Mouse (Mus musculus): ENCODE measurements around the gene Dcakd. TPM values are rescaled to one million over a fixed set of nuclear protein-coding genes. Genes with fewer than 3 reads are reported as not detected.

Gene Dcakd
- polyA plus RNA-seq, 1 experiment from 2014 or later, result 170 TPM

DNA sequence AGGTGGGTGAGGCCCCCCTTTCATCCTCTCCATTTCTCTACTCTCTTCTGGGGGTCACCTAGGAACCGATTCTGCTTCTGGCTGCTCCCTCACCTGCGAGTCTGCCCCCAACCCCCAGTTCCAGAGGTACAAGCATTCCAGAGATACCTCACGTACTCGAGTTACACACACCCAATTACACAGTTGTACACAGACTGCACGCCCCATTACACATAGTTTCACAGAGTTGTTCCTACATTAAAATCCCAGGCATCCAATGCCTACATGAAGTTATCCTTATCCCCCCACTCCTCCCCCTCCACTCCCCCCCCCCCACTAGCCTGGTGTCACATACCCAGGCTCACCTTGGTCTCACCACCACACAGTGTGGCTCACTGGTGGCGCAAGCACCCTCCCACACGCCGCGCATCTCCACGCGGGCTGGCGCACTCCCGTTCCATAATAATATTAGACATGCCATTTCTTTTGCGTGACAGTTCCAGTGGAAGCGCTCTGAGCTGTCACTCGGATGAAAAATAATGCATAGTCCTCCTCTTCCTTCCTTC lies 63.5 kb downstream of the Dcakd start:
- Histone ChIP-seq H3K9me3 (no peaks in the 10 kb centered on the region), H3K27me3 (peaks cover 7% of the 10 kb centered on the region), H3K9ac (no peak overlapping the region), H3K4me2 (replicated peaks) (no peak overlapping the region), H3K4me3 (no peak overlapping the region), H3K27ac (no peak overlapping the region), H3K36me3 (no peaks in the 10 kb centered on the region), H3K4me1 (peaks cover 22% of the 10 kb centered on the region)
- WGBS, result 63% methylated on average over 16 of the region's 16 CpGs
- peak; percentile 58; the same call in 1 of the 2 replicates for ATAC-seq (ENCODE audit: insufficient number of reproducible peaks, insufficient read depth, low FRiP score, low TSS enrichment)

DNA sequence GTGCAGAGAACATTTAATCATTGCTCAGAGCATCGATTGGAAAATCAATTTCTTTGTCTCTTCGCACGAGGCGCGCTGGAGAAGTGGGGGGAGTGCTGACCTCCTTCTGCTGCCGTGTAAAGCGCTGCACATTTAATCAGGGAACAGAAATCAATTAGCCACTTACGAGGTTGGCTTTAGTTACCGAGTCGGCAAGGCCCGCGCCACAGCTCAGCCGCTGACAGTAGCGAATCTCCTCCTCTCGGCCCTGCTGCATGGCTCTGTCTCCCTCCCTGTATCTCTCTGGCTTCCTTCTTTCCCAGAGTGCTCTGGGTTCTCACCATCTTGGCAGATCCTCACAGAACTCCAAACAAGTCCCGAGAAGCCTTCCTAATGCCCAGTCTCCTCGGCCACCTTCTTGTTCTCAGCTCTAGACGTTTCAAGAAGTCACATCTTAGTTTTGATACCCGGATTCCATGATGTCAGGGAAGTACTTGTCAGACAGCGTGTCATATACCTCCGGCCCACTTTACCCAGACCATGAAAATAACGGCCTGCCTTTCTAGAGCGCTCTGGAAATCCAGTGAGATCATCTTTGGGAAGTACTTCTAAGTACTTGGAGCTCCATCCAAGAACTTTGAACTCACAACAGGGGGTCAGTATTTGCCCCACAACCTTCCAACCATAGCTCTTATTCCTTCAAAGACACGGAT lies 64.1 kb downstream of the Dcakd start:
- peak overlapping the region; percentile 20; the same call in 1 of the 2 replicates for H3K27ac ChIP-seq
- no peak for ATAC-seq (ENCODE audit: insufficient number of reproducible peaks, insufficient read depth, low FRiP score, low TSS enrichment)
- peaks cover 22% of the 10 kb centered on the region for H3K4me1 ChIP-seq
- no peaks in the 10 kb centered on the region for H3K9me3 ChIP-seq
- H3K36me3 ChIP-seq, result no peaks in the 10 kb centered on the region
- H3K4me2 ChIP-seq (replicated peaks), result peak overlapping the region; percentile 35
- 16% methylated on average over 24 of the region's 24 CpGs for WGBS
- peaks cover 7% of the 10 kb centered on the region for H3K27me3 ChIP-seq
- no peak overlapping the region for H3K4me3 ChIP-seq
- H3K9ac ChIP-seq, result no peak overlapping the region; the same call in 1 of the 2 replicates

DNA sequence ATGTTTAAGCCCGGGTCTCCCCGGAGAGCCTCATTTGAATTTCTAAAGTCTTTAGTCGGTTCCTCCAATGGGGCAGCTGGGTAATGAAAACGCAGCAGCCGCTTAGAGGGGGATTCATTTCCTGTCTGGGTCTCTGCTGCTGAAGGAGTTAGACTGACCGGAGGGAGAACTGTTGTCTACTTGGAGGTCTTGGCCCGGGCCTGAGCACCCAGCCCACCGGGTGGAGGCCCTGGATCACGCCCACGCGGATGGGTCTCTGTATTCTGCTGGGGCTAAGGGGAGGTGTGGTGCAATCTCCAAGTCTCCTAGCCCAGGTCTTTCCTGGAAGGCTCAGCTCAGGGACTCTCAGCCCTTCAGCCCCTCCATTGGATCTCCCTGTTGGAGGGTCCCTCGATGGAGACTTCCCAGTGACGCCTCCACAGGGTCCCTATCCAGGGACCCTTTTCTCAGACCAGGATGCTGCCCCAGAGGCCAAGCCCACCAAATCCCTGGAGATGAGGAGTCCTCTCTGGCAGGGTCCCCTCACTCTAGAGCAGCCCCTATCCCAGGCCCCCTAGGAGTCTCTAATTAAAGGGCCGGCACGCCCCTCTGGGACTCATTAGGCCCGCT lies 64.8 kb downstream of the Dcakd start:
- Histone ChIP-seq H3K4me3 (peak overlapping the region; percentile 9; the same call in 1 of the 2 replicates), H3K4me1 (peaks cover 22% of the 10 kb centered on the region), H3K27me3 (peaks cover under 1% of the 10 kb centered on the region), H3K4me2 (replicated peaks) (peak overlapping the region; percentile 35), H3K27ac (peak overlapping the region; percentile 20; the same call in 1 of the 2 replicates), H3K9ac (peak overlapping the region; percentile 8; the same call in 1 of the 2 replicates), H3K36me3 (no peaks in the 10 kb centered on the region), H3K9me3 (no peaks in the 10 kb centered on the region)
- 4% methylated on average over 16 of the region's 16 CpGs for WGBS
- ATAC-seq (ENCODE audit: insufficient number of reproducible peaks, insufficient read depth, low FRiP score, low TSS enrichment), result peak; percentile 38; the same call in 1 of the 2 replicates

DNA sequence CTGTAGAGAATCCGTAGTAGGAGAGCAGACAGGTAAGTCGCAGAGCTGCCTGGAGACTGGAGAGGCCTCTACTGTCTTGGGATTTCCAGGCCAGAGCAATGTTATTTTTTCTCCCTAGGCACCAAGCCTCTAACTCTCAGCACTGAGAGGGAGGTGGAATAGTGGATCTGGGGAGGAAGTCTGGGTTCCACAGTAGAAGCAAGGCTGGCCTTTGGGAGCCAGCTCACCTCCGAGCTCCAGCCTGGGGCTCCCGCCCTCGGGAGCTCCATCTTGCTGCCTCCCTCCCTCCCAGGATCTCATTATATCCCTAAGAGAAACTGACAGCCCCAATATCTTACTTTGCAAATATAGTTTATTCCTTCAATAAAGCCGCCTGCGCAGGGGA lies 65.3 kb downstream of the Dcakd start:
- Histone ChIP-seq H3K9me3 (no peaks in the 10 kb centered on the region), H3K9ac (no peak overlapping the region), H3K27ac (0 out of 2 replicates have a peak overlapping the region, but pooled peaks have one; percentile 20), H3K4me3 (peak overlapping the region; percentile 9; the same call in 1 of the 2 replicates), H3K4me1 (peaks cover 22% of the 10 kb centered on the region), H3K36me3 (no peaks in the 10 kb centered on the region), H3K4me2 (replicated peaks) (peak overlapping the region; percentile 35), H3K27me3 (no peaks in the 10 kb centered on the region; the same call in none of the 2 replicates)
- no peak for ATAC-seq (ENCODE audit: insufficient number of reproducible peaks, insufficient read depth, low FRiP score, low TSS enrichment)
- 28% methylated on average over 7 of the region's 7 CpGs for WGBS

DNA sequence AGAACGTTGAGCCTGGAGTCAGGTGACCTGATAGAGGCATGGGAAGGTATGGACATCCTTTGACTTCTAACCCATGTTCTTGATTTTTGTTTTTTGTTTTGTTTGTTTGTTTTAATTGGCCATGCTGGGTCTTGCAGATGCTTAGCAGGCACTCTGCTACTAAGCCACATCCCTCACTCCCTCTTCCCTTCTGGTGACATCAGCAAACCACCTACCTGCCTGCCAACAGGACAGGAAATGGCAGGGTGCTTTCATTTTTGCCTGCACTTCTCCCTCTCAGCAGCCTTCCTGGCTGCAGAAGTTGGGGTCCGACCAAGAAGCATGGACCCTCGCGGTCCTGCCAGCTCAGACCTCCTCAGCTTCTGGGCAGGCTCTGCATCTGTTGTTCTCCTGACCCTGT lies 67.1 kb downstream of the Dcakd start:
- Histone ChIP-seq H3K4me2 (replicated peaks) (no peak overlapping the region), H3K4me3 (no peak overlapping the region), H3K27ac (no peak overlapping the region), H3K9ac (no peak overlapping the region), H3K4me1 (peaks cover 30% of the 10 kb centered on the region), H3K9me3 (no peaks in the 10 kb centered on the region), H3K36me3 (no peaks in the 10 kb centered on the region), H3K27me3 (peaks cover 9% of the 10 kb centered on the region; the same call in 1 of the 2 replicates)
- ATAC-seq (ENCODE audit: insufficient number of reproducible peaks, insufficient read depth, low FRiP score, low TSS enrichment), result no peak
- WGBS, result 91% methylated on average over 4 of the region's 4 CpGs

DNA sequence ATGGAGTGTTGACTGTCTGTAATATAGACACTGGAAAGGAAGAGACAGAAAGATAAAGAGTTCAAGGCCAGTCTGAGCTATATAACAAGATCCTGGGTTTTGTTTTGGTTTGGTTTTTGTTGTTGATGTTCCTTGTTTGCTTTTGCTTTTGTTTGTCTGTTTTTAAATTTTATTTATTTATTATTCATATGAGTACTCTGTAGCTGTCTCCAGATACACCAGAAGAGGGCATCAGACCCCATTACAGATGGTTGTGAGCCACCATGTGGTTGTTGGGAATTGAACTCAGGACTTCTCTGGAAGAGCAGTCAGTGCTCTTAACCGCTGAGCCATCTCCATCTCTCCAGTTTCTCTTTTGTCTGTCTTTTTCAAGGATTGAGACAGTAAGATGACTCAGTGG lies 69.3 kb downstream of the Dcakd start:
- Histone ChIP-seq H3K27me3 (peaks cover 11% of the 10 kb centered on the region; the same call in 1 of the 2 replicates), H3K36me3 (no peaks in the 10 kb centered on the region), H3K27ac (no peak overlapping the region), H3K9me3 (no peaks in the 10 kb centered on the region), H3K9ac (no peak overlapping the region), H3K4me3 (no peak overlapping the region), H3K4me2 (replicated peaks) (no peak overlapping the region), H3K4me1 (peaks cover 20% of the 10 kb centered on the region)
- 71% methylated on average over 1 of the region's 1 CpGs for WGBS
- ATAC-seq (ENCODE audit: insufficient number of reproducible peaks, insufficient read depth, low FRiP score, low TSS enrichment), result no peak

DNA sequence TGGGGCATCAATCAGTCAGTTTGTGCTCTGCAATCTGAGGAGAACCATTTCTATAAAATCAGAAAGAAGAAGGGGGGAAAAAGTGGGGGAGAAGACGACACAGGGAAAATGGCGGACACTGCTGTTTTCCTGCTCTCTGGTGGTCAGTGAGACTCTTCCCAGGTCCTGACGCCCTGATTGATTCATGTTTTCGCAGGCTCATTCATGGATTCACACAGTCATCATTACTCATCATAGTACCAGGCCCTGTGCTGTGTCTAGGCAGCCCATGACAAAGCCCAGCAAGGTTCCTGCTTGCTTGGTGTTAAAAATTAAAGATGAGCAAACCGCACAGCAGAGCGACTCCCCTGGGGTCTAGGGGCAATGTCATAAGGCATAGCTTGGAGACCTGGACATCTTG lies 69.7 kb downstream of the Dcakd start:
- no peak for ATAC-seq (ENCODE audit: insufficient number of reproducible peaks, insufficient read depth, low FRiP score, low TSS enrichment)
- no peaks in the 10 kb centered on the region for H3K36me3 ChIP-seq
- H3K4me1 ChIP-seq, result peaks cover 16% of the 10 kb centered on the region
- no peak overlapping the region for H3K4me2 ChIP-seq (replicated peaks)
- WGBS, result 84% methylated on average over 6 of the region's 6 CpGs
- H3K4me3 ChIP-seq, result no peak overlapping the region
- H3K9ac ChIP-seq, result no peak overlapping the region
- H3K9me3 ChIP-seq, result no peaks in the 10 kb centered on the region
- no peak overlapping the region for H3K27ac ChIP-seq
- peaks cover 11% of the 10 kb centered on the region; the same call in 1 of the 2 replicates for H3K27me3 ChIP-seq

DNA sequence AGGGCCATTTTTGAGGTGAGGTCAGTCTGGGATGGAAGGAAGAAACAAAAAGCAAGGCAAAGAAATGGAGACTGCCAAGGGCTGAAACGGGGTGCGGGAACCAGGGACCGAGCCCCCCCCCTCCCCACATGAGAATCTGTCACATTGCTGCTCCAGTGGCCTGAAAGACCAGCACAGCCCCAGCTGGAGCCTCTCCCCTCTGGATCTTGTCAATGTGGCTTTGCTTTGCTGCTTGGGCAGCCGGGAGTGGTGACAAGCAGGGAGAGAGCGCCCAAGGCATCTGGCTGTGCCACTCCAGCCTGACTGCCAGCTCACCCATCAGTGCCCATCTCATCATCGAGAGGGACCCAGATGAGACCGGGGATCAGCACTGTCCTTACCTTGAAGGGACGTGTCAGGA lies 70.4 kb downstream of the Dcakd start:
- no peak for ATAC-seq (ENCODE audit: insufficient number of reproducible peaks, insufficient read depth, low FRiP score, low TSS enrichment)
- 0 out of 2 replicates have a peak overlapping the region, but pooled peaks have one; percentile 31 for H3K27ac ChIP-seq
- peaks cover 11% of the 10 kb centered on the region; the same call in 1 of the 2 replicates for H3K27me3 ChIP-seq
- no peak overlapping the region for H3K4me2 ChIP-seq (replicated peaks)
- H3K9me3 ChIP-seq, result no peaks in the 10 kb centered on the region
- H3K4me3 ChIP-seq, result no peak overlapping the region
- no peak overlapping the region for H3K9ac ChIP-seq
- 81% methylated on average over 8 of the region's 8 CpGs for WGBS
- H3K4me1 ChIP-seq, result peaks cover 8% of the 10 kb centered on the region
- H3K36me3 ChIP-seq, result no peaks in the 10 kb centered on the region

DNA sequence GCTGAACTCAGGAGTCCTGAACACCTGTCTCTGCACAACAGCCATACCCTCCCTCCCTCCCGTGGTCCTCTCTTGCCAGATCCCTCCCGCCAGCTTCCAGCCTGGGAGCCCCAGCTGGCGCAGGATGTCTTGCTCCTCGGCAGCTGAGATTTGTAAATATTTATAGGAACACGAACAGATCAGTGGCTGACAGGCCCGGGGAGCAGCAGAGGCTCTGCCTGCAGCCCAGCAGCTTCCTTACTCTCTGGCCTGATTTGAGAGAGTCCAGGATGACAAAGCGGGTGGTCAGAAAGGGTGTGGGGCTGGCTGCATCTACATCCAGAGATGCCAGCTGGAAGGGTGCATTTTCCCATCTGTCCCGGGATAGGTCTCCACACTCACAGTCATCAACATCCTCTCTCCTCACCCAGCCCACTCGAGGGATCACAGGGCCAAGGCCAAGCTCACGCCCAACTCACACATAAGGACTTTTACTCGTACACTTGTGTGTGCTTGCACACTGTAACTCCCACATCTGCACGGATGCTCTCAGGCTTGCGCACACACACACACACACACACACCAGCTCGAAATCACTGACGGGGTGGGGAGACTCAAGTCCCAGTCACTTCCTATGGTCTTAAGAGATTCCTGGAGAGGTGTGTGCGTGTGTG lies 71.0 kb downstream of the Dcakd start:
- H3K27me3 ChIP-seq, result peaks cover 12% of the 10 kb centered on the region; the same call in 1 of the 2 replicates
- no peak for ATAC-seq (ENCODE audit: insufficient number of reproducible peaks, insufficient read depth, low FRiP score, low TSS enrichment)

DNA sequence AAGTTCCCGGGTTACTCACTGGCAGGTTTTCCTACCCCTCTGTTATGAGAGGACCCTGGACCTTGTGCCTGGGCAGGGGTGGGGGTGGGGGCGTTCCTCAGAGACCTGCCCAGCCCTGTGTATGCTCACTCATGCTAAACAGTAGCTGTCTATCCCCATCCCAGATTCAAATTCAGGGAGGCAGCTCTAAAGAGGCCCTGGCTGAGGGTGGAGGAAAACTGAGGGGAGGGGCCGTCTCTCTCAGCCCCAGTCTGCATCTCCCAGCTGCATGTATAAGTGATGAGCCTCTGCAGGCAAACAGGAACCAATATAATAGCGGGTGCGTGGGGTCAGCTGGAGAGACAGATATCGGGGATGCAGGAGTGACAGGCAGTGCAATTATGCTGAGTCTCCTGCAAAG lies 75.2 kb downstream of the Dcakd start:
- Histone ChIP-seq H3K27ac (no peak overlapping the region), H3K9me3 (no peaks in the 10 kb centered on the region), H3K36me3 (no peaks in the 10 kb centered on the region), H3K27me3 (peaks cover 52% of the 10 kb centered on the region), H3K4me2 (replicated peaks) (no peak overlapping the region), H3K4me3 (no peak overlapping the region), H3K9ac (no peak overlapping the region), H3K4me1 (peaks cover 17% of the 10 kb centered on the region)
- ATAC-seq (ENCODE audit: insufficient number of reproducible peaks, insufficient read depth, low FRiP score, low TSS enrichment), result no peak
- WGBS, result 34% methylated on average over 6 of the region's 6 CpGs

More for the DNA sequence above, 71.0 kb downstream of the Dcakd start:
- 55% methylated on average over 16 of the region's 16 CpGs for WGBS
- Histone ChIP-seq H3K4me2 (replicated peaks) (no peak overlapping the region), H3K36me3 (no peaks in the 10 kb centered on the region), H3K4me3 (no peak overlapping the region), H3K4me1 (peaks cover 8% of the 10 kb centered on the region; the same call in 1 of the 2 replicates), H3K9me3 (no peaks in the 10 kb centered on the region), H3K27ac (0 out of 2 replicates have a peak overlapping the region, but pooled peaks have one; percentile 31), H3K9ac (no peak overlapping the region)
